Mouse (Mus musculus) forebrain, embryonic 14.5 days (tissue): Measurements from ENCODE around the gene Pitpnm1. TPM values are rescaled to one million over a fixed set of nuclear protein-coding genes. Genes with fewer than 3 reads are reported as not detected.

Source experiments
- ATAC-seq: fragments of 200-750 bp; cut with Nextera tagmentation; 2 replicates; pipeline ENCODE4 v1.8.0; 2017; ENCODE audit warnings: mild to moderate bottlenecking, moderate library complexity
- DNase-seq: peaks from one replicate; pipeline ENCODE4 v3.0.0-alpha.2; 2015; ENCODE audit warnings: low spot score
- H3K27ac ChIP-seq: fragments of 300-500 bp; sonication (generic); 2 replicates; pipeline ENCODE4 v1.5.1; 2014; ENCODE audit warnings: low read depth, mild to moderate bottlenecking, control low read depth, low read length, moderate library complexity
- H3K27me3 ChIP-seq: fragments of 300-500 bp; sonication (generic); replicated peaks from 2 replicates; pipeline ENCODE4 v1.6.1; 2014; ENCODE audit warnings: low read length, control low read depth, mixed read lengths; ENCODE audit not compliant: control insufficient read depth, insufficient read depth
- H3K36me3 ChIP-seq: fragments of 300-500 bp; sonication (generic); 2 replicates; pipeline ENCODE4 v1.6.1; 2014; ENCODE audit warnings: low read length, control low read depth; ENCODE audit not compliant: control insufficient read depth, insufficient read depth
- H3K4me1 ChIP-seq: fragments of 300-500 bp; sonication (generic); 2 replicates; pipeline ENCODE4 v1.6.1; 2014; ENCODE audit warnings: antibody characterized with exemption, low read length, control low read depth; ENCODE audit not compliant: control insufficient read depth, insufficient read depth
- H3K4me2 ChIP-seq: fragments of 300-500 bp; sonication (generic); 2 replicates; pipeline ENCODE4 v1.6.1; 2014; ENCODE audit warnings: mild to moderate bottlenecking, control low read depth, low read length
- H3K4me3 ChIP-seq: fragments of 300-500 bp; sonication (generic); 2 replicates; pipeline ENCODE4 v1.5.1; 2014; ENCODE audit warnings: low read depth, low read length, control low read depth
- H3K9ac ChIP-seq: fragments of 300-500 bp; sonication (generic); 2 replicates; pipeline ENCODE4 v1.6.1; 2014; ENCODE audit warnings: mild to moderate bottlenecking, low read length, control low read depth, moderate library complexity
- H3K9me3 ChIP-seq: fragments of 300-500 bp; sonication (generic); replicated peaks from 2 replicates; pipeline ENCODE4 v1.6.1; 2016; ENCODE audit warnings: low read length, control low read depth, mixed read lengths; ENCODE audit not compliant: control insufficient read depth
- WGBS: fragments of 180-500 bp; shearing (Covaris S2); extraction: QIAGEN DNeasy Blood & Tissue Kit; methylation state at CpG from one replicate; pipeline ENCODE4 v1.1.7; 2014; 5-methylcytosine and 5-hydroxymethylcytosine counted together
- polyA plus RNA-seq: library from polyadenylated mRNA; unstranded; fragments of >200 nt; fragmentation: Nextera tagmentation; extraction: Ambion mirVana; gene quantifications from 2 replicates; pipeline ENCODE4 v1.2.1, GENCODE M21; 2014

Gene Pitpnm1
- 29.1 and 40.8 TPM in 2 replicates for polyA plus RNA-seq

GRCm38 (mm10) chr19:4099837-4100717 is at the start of gene Pitpnm1:
Pitpnm1 (plus strand) TSS chr19:4099998.
- H3K27me3 ChIP-seq = peaks cover 6% of the 10 kb centered on the region; the same call in 1 of the 2 replicates
- peaks cover 27% of the 10 kb centered on the region for H3K4me1 ChIP-seq
- WGBS = 1% methylated on average over 53 of the region's 53 CpGs
- H3K36me3 ChIP-seq = 0 out of 2 replicates have a peak, but pooled peaks cover 7% of the 10 kb centered on the region
- H3K27ac ChIP-seq = no peak within 1 kb of the TSS; the same call in 1 of the 2 replicates
- H3K9me3 ChIP-seq = no peaks in the 10 kb centered on the region
- DNase-seq (peak; percentile 24), ATAC-seq (no peak)
- H3K4me3 ChIP-seq = peak within 1 kb of the TSS; percentile 46
- peak within 1 kb of the TSS; percentile 90 for H3K4me2 ChIP-seq
- peak within 1 kb of the TSS; percentile 72 for H3K9ac ChIP-seq

GRCm38 (mm10) chr19:4051016-4051415 is 48.8 kb upstream of the Pitpnm1 start:
- no peak overlapping the region for H3K4me3 ChIP-seq
- no peaks in the 10 kb centered on the region for H3K27me3 ChIP-seq
- H3K27ac ChIP-seq = no peak overlapping the region
- H3K4me1 ChIP-seq = no peaks in the 10 kb centered on the region
- H3K9me3 ChIP-seq = no peaks in the 10 kb centered on the region
- no peaks in the 10 kb centered on the region for H3K36me3 ChIP-seq
- no peak for ATAC-seq
- no peak overlapping the region for H3K9ac ChIP-seq
- H3K4me2 ChIP-seq = no peak overlapping the region
- DNase-seq = no peak
- WGBS = 90% methylated on average over 5 of the region's 5 CpGs

- H3K9me3 ChIP-seq = no peaks in the 10 kb centered on the region
- H3K4me1 ChIP-seq = no peaks in the 10 kb centered on the region
- DNase-seq = peak; percentile 56
- ATAC-seq = no peak
- no peak overlapping the region for H3K4me3 ChIP-seq
- H3K36me3 ChIP-seq = no peaks in the 10 kb centered on the region
- H3K27me3 ChIP-seq = no peaks in the 10 kb centered on the region
- H3K27ac ChIP-seq = no peak overlapping the region
- H3K4me2 ChIP-seq = no peak overlapping the region
- 57% methylated on average over 10 of the region's 10 CpGs for WGBS
- H3K9ac ChIP-seq = no peak overlapping the region
Observed at GRCm38 (mm10) chr19:4051741-4052515, 47.9 kb upstream of the Pitpnm1 start.

GRCm38 (mm10) chr19:4052516-4053030 is 47.2 kb upstream of the Pitpnm1 start:
- no peak for ATAC-seq
- DNase-seq = no peak
- Histone ChIP-seq H3K9me3 (no peaks in the 10 kb centered on the region), H3K4me1 (no peaks in the 10 kb centered on the region), H3K27me3 (no peaks in the 10 kb centered on the region), H3K4me3 (no peak overlapping the region), H3K27ac (no peak overlapping the region), H3K4me2 (no peak overlapping the region), H3K9ac (no peak overlapping the region), H3K36me3 (no peaks in the 10 kb centered on the region)
- 86% methylated on average over 5 of the region's 5 CpGs for WGBS

GRCm38 (mm10) chr19:4054613-4055012 is 45.2 kb upstream of the Pitpnm1 start:
- H3K27me3 ChIP-seq = no peaks in the 10 kb centered on the region
- H3K36me3 ChIP-seq = no peaks in the 10 kb centered on the region
- no peak overlapping the region for H3K27ac ChIP-seq
- DNase-seq (no peak), ATAC-seq (no peak)
- H3K4me3 ChIP-seq = no peak overlapping the region
- no peak overlapping the region for H3K4me2 ChIP-seq
- no peaks in the 10 kb centered on the region for H3K4me1 ChIP-seq
- WGBS = 90% methylated on average over 5 of the region's 5 CpGs
- H3K9ac ChIP-seq = no peak overlapping the region
- H3K9me3 ChIP-seq = no peaks in the 10 kb centered on the region

- DNase-seq (no peak), ATAC-seq (no peak)
- Histone ChIP-seq H3K27ac (no peak overlapping the region), H3K9me3 (no peaks in the 10 kb centered on the region), H3K27me3 (no peaks in the 10 kb centered on the region), H3K4me1 (no peaks in the 10 kb centered on the region), H3K4me3 (no peak overlapping the region), H3K9ac (no peak overlapping the region), H3K4me2 (no peak overlapping the region), H3K36me3 (no peaks in the 10 kb centered on the region)
- WGBS = 72% methylated on average over 8 of the region's 8 CpGs
Observed at GRCm38 (mm10) chr19:4055216-4055946, 44.4 kb upstream of the Pitpnm1 start.

GRCm38 (mm10) chr19:4055947-4056693 is 43.7 kb upstream of the Pitpnm1 start:
- no peak for ATAC-seq

GRCm38 (mm10) chr19:4056727-4057126 is 43.1 kb upstream of the Pitpnm1 start:
- Histone ChIP-seq H3K27ac (no peak overlapping the region), H3K9me3 (no peaks in the 10 kb centered on the region), H3K4me2 (no peak overlapping the region), H3K4me1 (no peaks in the 10 kb centered on the region), H3K36me3 (no peaks in the 10 kb centered on the region), H3K9ac (no peak overlapping the region), H3K27me3 (no peaks in the 10 kb centered on the region), H3K4me3 (no peak overlapping the region)
- 30% methylated on average over 4 of the region's 4 CpGs for WGBS
- ATAC-seq (no peak), DNase-seq (no peak)

More at GRCm38 (mm10) chr19:4055947-4056693, 43.7 kb upstream of the Pitpnm1 start:
- 67% methylated on average over 15 of the region's 15 CpGs for WGBS
- DNase-seq = no peak
- no peaks in the 10 kb centered on the region for H3K9me3 ChIP-seq
- H3K27ac ChIP-seq = no peak overlapping the region
- no peak overlapping the region for H3K9ac ChIP-seq
- no peaks in the 10 kb centered on the region for H3K36me3 ChIP-seq
- H3K27me3 ChIP-seq = no peaks in the 10 kb centered on the region
- H3K4me3 ChIP-seq = no peak overlapping the region
- H3K4me1 ChIP-seq = no peaks in the 10 kb centered on the region
- H3K4me2 ChIP-seq = no peak overlapping the region
